Mouse (Mus musculus): ENCODE results near the gene Cd101. TPM values are rescaled to one million over a fixed set of nuclear protein-coding genes. Genes with fewer than 3 reads are reported as not detected.

The Cd101 gene
- polyA plus RNA-seq, 1 experiment from 2014 or later, result not detected

DNA sequence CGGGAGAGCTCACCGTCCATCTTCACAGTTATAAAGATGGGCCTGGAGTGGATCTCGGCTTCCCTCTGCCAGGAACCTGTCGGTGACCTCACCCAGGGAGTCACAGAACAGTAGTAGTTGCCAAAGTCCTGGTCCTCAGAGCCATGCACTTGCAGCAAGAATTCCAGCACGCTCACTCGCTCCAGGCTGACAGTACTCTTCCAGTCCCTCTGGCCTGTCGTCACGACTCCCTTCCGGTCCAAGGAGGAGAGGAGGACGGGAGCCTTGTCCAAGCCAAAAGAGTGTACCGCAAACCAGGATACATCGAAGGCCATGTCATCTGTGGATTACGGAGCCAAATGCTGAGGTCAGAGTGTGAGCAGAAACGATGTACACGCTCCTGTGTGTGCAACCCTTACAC, 16.1 kb upstream of the Cd101 start:
- no peaks in the 10 kb centered on the region for H3K27me3 ChIP-seq
- POLR2A ChIA-PET, result no interaction called here
- CTCF ChIA-PET, result interaction anchor here (1.4 kb wide), 1 partner anchor 22 kb away, joined by 3 read pairs; no protein-coding TSS in a partner anchor
- in situ Hi-C loops (cut with MboI; ENCODE audit: low pct_unique_long_range_greater_than_20kb), result no loop called here
- ATAC-seq (no peak), DNase-seq (ENCODE audit: low read depth, low spot score) (no peak)
- no peak for TF ChIP-seq CTCF (IDR thresholded peaks at IDR 0.05)

DNA sequence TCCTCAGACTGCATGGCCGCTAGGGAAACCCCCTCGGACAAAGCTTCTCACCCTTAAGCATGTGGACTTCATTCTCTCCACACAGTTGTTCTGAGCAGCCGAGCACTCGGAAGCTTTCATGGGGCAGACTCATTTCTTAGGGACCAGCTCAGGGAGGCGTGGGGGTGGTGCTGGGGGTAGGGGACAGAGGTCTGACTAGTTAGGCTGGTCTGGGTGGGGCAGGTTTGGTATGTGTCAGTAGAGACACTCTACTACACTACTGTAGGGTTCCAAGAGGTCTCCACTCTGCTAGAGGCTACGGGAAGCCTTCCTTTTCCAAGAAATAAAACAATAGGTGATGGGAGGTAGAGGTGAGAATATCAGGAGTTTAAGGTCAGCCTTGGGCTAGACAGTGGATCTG, 15.3 kb upstream of the Cd101 start:
- no peaks in the 10 kb centered on the region for H3K27me3 ChIP-seq
- ChIA-PET POLR2A (no interaction called here), CTCF (no interaction called here)
- DNase-seq (ENCODE audit: low read depth, low spot score) (no peak), ATAC-seq (no peak)
- in situ Hi-C loops (cut with MboI; ENCODE audit: low pct_unique_long_range_greater_than_20kb), result no loop called here
- TF ChIP-seq CTCF (IDR thresholded peaks at IDR 0.05), result no peak

DNA sequence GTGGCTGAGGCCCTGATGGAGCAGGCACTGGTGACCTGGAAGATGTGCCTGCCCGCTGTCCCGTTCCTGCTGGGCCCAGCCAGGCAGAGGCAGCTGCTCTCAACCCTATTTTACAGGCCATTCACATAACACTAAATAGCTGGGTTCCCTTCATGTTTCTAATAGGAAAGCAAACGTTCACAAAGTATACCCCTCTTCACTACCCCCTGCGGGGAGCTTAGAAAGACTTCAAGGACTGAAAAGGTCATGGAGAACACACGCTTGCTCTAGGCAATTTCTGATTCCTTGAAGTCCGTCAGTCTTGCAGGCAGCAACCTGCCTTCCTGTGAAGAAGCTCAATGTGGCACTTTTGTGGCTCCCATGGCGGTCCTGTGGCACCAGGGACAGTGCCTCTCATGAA, 12.6 kb upstream of the Cd101 start:
- DNase-seq (ENCODE audit: low read depth, low spot score) (no peak), ATAC-seq (no peak)
- no peaks in the 10 kb centered on the region for H3K27me3 ChIP-seq
- CTCF ChIA-PET, result interaction anchor here (1.1 kb wide), 1 partner anchor 13 kb away, joined by 4 read pairs; no protein-coding TSS in a partner anchor
- in situ Hi-C loops (cut with MboI; ENCODE audit: low pct_unique_long_range_greater_than_20kb), result no loop called here
- no peak for TF ChIP-seq CTCF (IDR thresholded peaks at IDR 0.05)
- POLR2A ChIA-PET, result interaction anchor here (1.3 kb wide), 1 partner anchor 8 kb away, joined by 3 read pairs; no protein-coding TSS in a partner anchor

DNA sequence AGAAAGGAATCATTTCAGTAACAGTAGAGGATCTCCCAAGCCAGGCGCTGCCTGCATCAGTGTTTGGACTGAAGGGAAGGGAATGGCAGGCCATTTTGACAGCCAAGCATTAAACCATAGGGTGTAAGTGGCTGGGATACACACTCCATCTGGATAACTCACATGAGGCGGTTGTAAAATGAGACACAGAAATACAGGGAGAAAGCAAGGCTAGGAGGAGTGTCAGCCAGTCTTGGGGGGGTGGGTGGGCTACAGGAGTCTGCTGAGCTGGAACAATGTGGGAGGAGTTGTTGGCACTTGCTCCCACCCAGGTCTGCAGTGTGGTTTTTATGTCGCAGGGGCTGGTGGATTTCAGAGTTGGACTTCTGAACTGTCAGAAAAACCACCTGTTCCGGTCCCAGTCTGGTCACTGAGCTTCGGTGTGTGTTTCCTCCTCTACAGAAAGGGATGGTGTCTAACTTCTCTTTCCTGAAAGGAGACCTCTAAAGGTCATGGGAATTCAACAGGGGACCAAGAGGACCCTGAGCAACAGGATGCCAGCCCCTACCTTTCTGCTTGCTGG, 8.7 kb upstream of the Cd101 start:
- ChIA-PET POLR2A (no interaction called here), CTCF (interaction anchor here (1.2 kb wide), 1 partner anchor 40 kb away, joined by 3 read pairs; no protein-coding TSS in a partner anchor)
- ATAC-seq (no peak), DNase-seq (ENCODE audit: low read depth, low spot score) (no peak)
- in situ Hi-C loops (cut with MboI; ENCODE audit: low pct_unique_long_range_greater_than_20kb), result no loop called here
- no peak for TF ChIP-seq CTCF (IDR thresholded peaks at IDR 0.05)
- no peaks in the 10 kb centered on the region for H3K27me3 ChIP-seq

DNA sequence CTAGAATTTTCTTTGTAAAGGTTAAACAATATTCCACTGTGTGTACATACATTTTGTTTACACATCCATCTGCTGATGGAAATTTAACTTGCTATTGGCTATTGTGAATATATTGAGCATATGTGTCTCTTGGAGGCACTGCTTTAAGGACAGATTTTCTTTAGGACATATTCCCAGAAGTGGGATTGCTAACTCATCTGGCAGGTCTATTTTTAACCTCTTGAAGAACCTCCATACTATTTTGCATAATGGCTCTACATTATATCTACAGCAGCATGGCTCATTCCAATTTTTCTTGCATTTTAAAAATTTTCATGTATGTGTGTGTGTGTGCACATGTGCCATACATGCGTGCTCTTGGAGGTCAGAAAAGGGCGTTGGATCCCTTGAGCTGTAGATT, 6.6 kb upstream of the Cd101 start:
- POLR2A ChIA-PET, result no interaction called here
- in situ Hi-C loops (cut with MboI; ENCODE audit: low pct_unique_long_range_greater_than_20kb), result no loop called here
- ATAC-seq, result no peak
- CTCF ChIA-PET, result no interaction called here
- no peak for TF ChIP-seq CTCF (IDR thresholded peaks at IDR 0.05)
- DNase-seq (ENCODE audit: low read depth, low spot score), result no peak
- no peaks in the 10 kb centered on the region for H3K27me3 ChIP-seq

DNA sequence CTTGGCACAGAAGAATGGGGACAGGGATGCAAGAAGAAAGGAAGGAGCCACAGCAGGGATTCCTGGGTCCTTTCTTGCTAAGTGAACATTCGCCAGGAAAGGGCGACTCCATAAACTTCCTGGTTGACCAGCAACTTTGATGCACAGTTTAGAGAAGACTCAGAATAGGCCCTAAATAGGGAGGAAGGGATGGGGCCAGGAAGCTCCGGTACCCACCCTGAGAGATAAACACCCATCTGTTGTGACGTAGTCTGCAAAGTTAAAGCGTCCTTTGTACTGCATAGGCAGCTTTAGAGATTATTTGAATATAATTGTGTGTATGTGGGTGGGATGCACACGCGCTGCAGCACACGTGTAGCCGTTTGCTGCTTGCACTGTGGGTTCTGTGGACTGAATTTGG, 5.2 kb upstream of the Cd101 start:
- ChIA-PET CTCF (no interaction called here), POLR2A (interaction anchor here (0.6 kb wide), 1 partner anchor 19 kb away, joined by 4 read pairs; no protein-coding TSS in a partner anchor)
- DNase-seq (ENCODE audit: low read depth, low spot score) (no peak), ATAC-seq (no peak)
- H3K27me3 ChIP-seq, result no peaks in the 10 kb centered on the region
- in situ Hi-C loops (cut with MboI; ENCODE audit: low pct_unique_long_range_greater_than_20kb), result no loop called here
- TF ChIP-seq CTCF (IDR thresholded peaks at IDR 0.05), result no peak

DNA sequence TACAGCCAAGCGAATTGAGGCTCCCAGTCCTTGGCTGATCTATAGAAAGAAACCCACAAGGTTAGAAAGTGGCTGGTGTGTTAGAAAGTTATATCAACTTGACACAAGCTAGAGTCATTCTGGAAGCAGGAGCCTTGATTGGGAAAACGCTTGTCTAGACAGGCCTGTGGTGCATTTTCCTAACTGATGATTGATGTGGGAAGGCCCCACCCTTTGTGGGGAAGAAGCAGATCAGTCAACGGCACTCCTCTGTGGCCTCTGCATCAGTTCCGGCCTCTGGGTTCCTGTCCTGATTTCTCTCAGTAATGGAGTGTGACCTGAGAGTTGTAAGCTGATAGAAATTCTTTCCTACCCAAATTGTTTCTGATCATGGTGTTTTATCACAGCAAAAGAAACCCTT, 4.3 kb upstream of the Cd101 start:
- ChIA-PET CTCF (no interaction called here), POLR2A (interaction anchor here (1.2 kb wide), 1 partner anchor 8 kb away, joined by 3 read pairs; no protein-coding TSS in a partner anchor)
- H3K27me3 ChIP-seq, result no peaks in the 10 kb centered on the region
- no peak for TF ChIP-seq CTCF (IDR thresholded peaks at IDR 0.05)
- no peak for ATAC-seq
- DNase-seq (ENCODE audit: low read depth, low spot score), result no peak
- in situ Hi-C loops (cut with MboI; ENCODE audit: low pct_unique_long_range_greater_than_20kb), result no loop called here

DNA sequence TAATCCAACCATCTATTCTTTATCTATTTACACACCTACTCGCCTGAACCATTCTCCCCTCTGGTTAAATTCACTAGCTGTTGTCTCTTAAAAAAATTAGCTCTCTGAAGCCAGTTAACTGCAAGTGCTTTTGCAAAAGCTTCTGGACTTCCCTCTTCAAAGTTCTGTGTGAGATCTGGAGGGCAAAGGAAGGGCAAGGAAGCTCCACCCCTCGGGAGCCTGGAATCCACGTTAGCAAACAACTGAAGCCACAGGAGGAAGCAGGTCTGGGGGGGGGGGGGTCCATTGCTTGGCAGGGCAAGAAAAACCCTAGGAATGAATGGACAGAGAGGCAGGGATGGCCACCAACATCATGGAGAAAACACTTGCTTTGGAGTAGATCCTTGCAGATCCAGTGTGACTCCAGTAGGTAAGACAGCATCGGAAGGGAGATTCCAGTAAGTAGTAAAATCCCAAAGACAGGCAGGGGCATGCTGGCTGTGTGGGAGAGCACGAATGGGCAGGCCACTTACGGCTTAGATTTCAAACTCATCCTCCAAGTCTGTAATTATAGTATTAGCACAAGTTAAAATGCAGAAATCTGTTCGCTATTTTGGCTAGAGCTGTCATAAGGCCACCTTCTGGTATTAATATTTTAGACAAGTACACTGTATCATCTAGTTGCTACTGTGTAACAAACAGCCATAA, 2.2 kb upstream of the Cd101 start:
- in situ Hi-C loops (cut with MboI; ENCODE audit: low pct_unique_long_range_greater_than_20kb), result no loop called here
- ATAC-seq (no peak), DNase-seq (ENCODE audit: low read depth, low spot score) (no peak)
- no peak for TF ChIP-seq CTCF (IDR thresholded peaks at IDR 0.05)
- POLR2A ChIA-PET, result no interaction called here
- CTCF ChIA-PET, result interaction anchor here (0.8 to 1.6 kb wide), 3 partner anchors 17 to 32 kb away, joined by 3 to 4 read pairs (median 3); no protein-coding TSS in a partner anchor
- no peaks in the 10 kb centered on the region for H3K27me3 ChIP-seq

DNA sequence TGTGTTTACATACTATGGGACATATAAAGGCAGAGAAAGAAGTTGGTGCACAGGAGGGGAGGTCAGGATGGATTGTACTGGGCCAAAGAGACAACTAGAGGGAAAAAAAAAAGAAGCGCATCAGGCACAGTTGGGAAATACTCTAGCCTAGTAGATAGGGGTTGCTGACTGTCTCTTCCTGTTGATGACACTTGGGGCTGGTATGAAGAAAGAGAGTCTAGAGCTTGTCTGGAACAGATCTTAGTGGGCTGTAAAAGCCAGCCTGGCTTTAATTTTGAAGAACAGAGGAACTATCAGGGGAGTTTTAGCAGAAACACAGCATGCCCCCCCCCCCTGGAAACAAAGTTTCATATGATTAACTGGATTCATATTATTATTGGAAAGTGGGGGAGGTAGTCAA, 1.3 kb upstream of the Cd101 start:
- POLR2A ChIA-PET, result no interaction called here
- in situ Hi-C loops (cut with MboI; ENCODE audit: low pct_unique_long_range_greater_than_20kb), result no loop called here
- CTCF ChIA-PET, result interaction anchor here (0.8 to 1.1 kb wide), 2 partner anchors 26 to 31 kb away, joined by 3 read pairs; no protein-coding TSS in a partner anchor
- no peak for DNase-seq (ENCODE audit: low read depth, low spot score)
- ATAC-seq, result no peak
- TF ChIP-seq CTCF (IDR thresholded peaks at IDR 0.05), result no peak
- H3K27me3 ChIP-seq, result no peaks in the 10 kb centered on the region

DNA sequence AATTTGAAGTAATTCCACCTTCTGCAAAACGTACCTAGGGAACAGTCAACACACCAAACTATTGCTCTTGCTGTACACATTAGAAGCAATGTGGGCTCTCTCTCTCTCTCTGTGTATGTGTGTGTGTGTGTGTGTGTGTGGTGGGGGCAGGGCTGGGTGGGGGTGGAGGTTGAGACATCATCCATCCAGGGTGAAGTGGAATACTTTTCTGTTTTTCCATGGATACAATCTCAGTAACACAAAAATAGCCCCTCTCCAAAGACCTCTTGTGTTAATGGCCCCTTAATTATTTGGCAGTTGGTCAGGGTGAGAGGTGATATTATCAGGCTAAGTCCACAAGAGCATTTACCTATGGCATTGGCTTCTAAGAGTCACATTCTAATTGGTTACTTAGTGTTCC, 2.6 kb downstream of the Cd101 start:
- no peaks in the 10 kb centered on the region for H3K27me3 ChIP-seq
- in situ Hi-C loops (cut with MboI; ENCODE audit: low pct_unique_long_range_greater_than_20kb), result no loop called here
- ChIA-PET CTCF (interaction anchor here (0.6 kb wide), 1 partner anchor 12 kb away, joined by 3 read pairs; no protein-coding TSS in a partner anchor), POLR2A (no interaction called here)
- ATAC-seq (no peak), DNase-seq (ENCODE audit: low read depth, low spot score) (no peak)
- TF ChIP-seq CTCF (IDR thresholded peaks at IDR 0.05), result no peak

DNA sequence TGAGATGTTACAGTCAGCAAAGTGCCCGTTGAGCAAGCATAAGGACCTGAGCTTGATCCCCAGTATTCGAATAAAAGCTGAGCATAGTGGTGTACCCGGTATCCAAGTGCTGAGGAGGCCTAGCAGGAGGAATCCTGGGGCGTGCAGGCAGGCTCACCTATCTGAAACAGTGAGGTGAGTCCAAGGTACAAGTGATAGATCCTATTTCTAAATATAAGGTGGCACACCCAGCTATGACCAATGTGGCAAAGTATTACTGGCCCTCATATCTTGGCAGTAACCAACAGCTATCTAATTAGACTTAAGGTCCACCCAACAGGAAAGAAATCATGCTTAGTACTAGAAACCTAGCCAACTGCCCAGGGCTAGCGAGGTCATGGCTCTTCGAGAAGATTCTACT, 6.4 kb downstream of the Cd101 start:
- DNase-seq (ENCODE audit: low read depth, low spot score), result no peak
- CTCF ChIA-PET, result interaction anchor here (0.6 to 1.4 kb wide), 3 partner anchors 18 to 122 kb away, joined by 3 read pairs; no protein-coding TSS in a partner anchor
- no peak for TF ChIP-seq CTCF (IDR thresholded peaks at IDR 0.05)
- H3K27me3 ChIP-seq, result no peaks in the 10 kb centered on the region
- POLR2A ChIA-PET, result no interaction called here
- in situ Hi-C loops (cut with MboI; ENCODE audit: low pct_unique_long_range_greater_than_20kb), result no loop called here
- ATAC-seq, result no peak

All from Patski (cell line).